Mouse (Mus musculus) left cerebral cortex, adult 9 months (tissue): Measurements from ENCODE around the gene Hdhd3.

Experiments used
- DNase-seq, 2 experiments: peaks; one replicate each; pipeline ENCODE4 v3.0.0; 2022; ENCODE audit warnings: low spot score in 2 of 2

Hdhd3 gene

GRCm38 (mm10) chr4:62477542-62478244 lies 25.6 kb downstream of the Hdhd3 start:
- no peak for DNase-seq

GRCm38 (mm10) chr4:62475793-62476192 lies 27.5 kb downstream of the Hdhd3 start:
- no peak for DNase-seq

GRCm38 (mm10) chr4:62475131-62475530 lies 28.1 kb downstream of the Hdhd3 start:
- DNase-seq: no peak

- DNase-seq: peak in 1 of 2 experiments; percentile 35
Observed at GRCm38 (mm10) chr4:62472071-62472470, 31.2 kb downstream of the Hdhd3 start.

GRCm38 (mm10) chr4:62470598-62471051 lies 32.6 kb downstream of the Hdhd3 start, which contains the start of gene Wdr31:
Gene Wdr31, minus strand, starts transcription at chr4:62470896.
- peak; percentile 14 to 84 for DNase-seq

GRCm38 (mm10) chr4:62468158-62468557 lies 35.1 kb downstream of the Hdhd3 start:
- no peak for DNase-seq

- no peak for DNase-seq
Observed at GRCm38 (mm10) chr4:62463124-62463523, 40.1 kb downstream of the Hdhd3 start.

GRCm38 (mm10) chr4:62460348-62460747 lies 42.9 kb downstream of the Hdhd3 start:
- DNase-seq: no peak

GRCm38 (mm10) chr4:62459081-62459480 lies 44.2 kb downstream of the Hdhd3 start:
- peak; percentile 7 to 59 for DNase-seq

GRCm38 (mm10) chr4:62454995-62455394 lies 48.3 kb downstream of the Hdhd3 start:
- DNase-seq: peak in 1 of 2 experiments; percentile 32
